Mouse (Mus musculus) hindbrain, postnatal 0 days (tissue): ENCODE data around the gene Git2. TPM values are rescaled to one million over a fixed set of nuclear protein-coding genes. Genes with fewer than 3 reads are reported as not detected.

ENCODE experiments used
- ATAC-seq: fragments of 200-750 bp; cut with Nextera tagmentation; 2 replicates; pipeline ENCODE4 v1.8.0; 2017; ENCODE audit warnings: mild to moderate bottlenecking, moderate TSS enrichment, moderate library complexity
- DNase-seq: peaks from one replicate; pipeline ENCODE4 v3.0.0-alpha.2; 2015; ENCODE audit warnings: low spot score
- H3K27ac ChIP-seq: fragments of 300-500 bp; sonication (generic); 2 replicates; pipeline ENCODE4 v1.5.1; 2014; ENCODE audit warnings: mild to moderate bottlenecking
- H3K27me3 ChIP-seq: fragments of 300-500 bp; sonication (generic); 2 replicates; pipeline ENCODE4 v1.6.1; 2014; ENCODE audit warnings: low read length, mixed read lengths; ENCODE audit not compliant: insufficient read depth
- H3K36me3 ChIP-seq: fragments of 300-500 bp; sonication (generic); 2 replicates; pipeline ENCODE4 v1.6.1; 2014; ENCODE audit warnings: low read length, mixed read lengths; ENCODE audit not compliant: insufficient read depth
- H3K4me1 ChIP-seq: fragments of 300-500 bp; sonication (generic); 2 replicates; pipeline ENCODE4 v1.6.1; 2014; ENCODE audit warnings: antibody characterized with exemption, low read length, mixed read lengths; ENCODE audit not compliant: insufficient read depth
- H3K4me2 ChIP-seq: fragments of 300-500 bp; sonication (generic); 2 replicates; pipeline ENCODE4 v1.6.1; 2014; ENCODE audit warnings: low read depth, mild to moderate bottlenecking, low read length, moderate library complexity, mixed read lengths
- H3K4me3 ChIP-seq: fragments of 300-500 bp; sonication (generic); 2 replicates; pipeline ENCODE4 v1.5.1; 2014; ENCODE audit warnings: low read length
- H3K9ac ChIP-seq: fragments of 300-500 bp; sonication (generic); replicated peaks from 2 replicates; pipeline ENCODE4 v1.6.1; 2014; ENCODE audit warnings: mild to moderate bottlenecking, low read length, moderate library complexity, mixed read lengths
- H3K9me3 ChIP-seq: fragments of 300-500 bp; sonication (generic); 2 replicates; pipeline ENCODE4 v1.6.1; 2016; ENCODE audit warnings: low read length, mixed read lengths
- CTCF ChIP-seq: IDR thresholded peaks from 2 replicates; pipeline ENCODE4 v1.5.1; 2016; ENCODE audit warnings: antibody characterized with exemption, control low read depth, low read depth
- WGBS: fragments of 180-500 bp; shearing (Covaris S2); extraction: QIAGEN DNeasy Blood & Tissue Kit; methylation state at CpG from one replicate; pipeline ENCODE4 v1.1.7; 2014; 5-methylcytosine and 5-hydroxymethylcytosine counted together
- polyA plus RNA-seq: library from polyadenylated mRNA; unstranded; fragments of >200 nt; fragmentation: Nextera tagmentation; extraction: Ambion mirVana; gene quantifications from 2 replicates; pipeline ENCODE4 v1.2.1, GENCODE M21; 2015
- total RNA-seq: library from RNA; depleted of rRNA; stranded (reverse); fragments of >200 nt; gene quantifications from 2 replicates; pipeline ENCODE4 v1.2.3, GENCODE M21; 2014

Gene Git2
- total and polyA plus RNA-seq, 2 experiments from 2014 or later = 34.4 to 43.5 TPM

DNA sequence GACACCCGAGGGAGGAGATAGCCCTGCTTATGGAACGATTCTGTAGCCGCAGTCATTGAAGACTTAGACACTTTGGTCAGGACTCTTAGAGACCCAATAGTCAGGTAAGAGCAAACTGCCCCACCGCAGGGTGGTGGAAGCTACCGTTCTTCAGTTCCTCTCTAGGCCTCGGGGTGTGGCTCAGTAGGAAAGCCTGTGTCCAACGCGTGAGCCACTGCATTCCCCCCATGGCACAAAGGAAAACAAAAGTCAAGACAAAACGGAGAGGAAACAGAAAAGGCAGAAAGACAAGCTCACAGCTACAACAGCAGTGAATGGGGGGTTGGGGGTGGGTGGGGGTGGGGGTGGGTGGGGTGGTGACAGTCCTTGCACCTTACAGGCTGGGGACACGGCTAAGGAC is 22.9 kb downstream of the Git2 start:
- H3K36me3 ChIP-seq = peaks cover 40% of the 10 kb centered on the region
- no peak overlapping the region for H3K27ac ChIP-seq
- H3K4me1 ChIP-seq = no peaks in the 10 kb centered on the region
- H3K27me3 ChIP-seq = no peaks in the 10 kb centered on the region
- 82% methylated on average over 10 of the region's 10 CpGs for WGBS
- DNase-seq (no peak), ATAC-seq (no peak)
- H3K9me3 ChIP-seq = no peaks in the 10 kb centered on the region
- H3K9ac ChIP-seq = no peak overlapping the region
- H3K4me2 ChIP-seq = no peak overlapping the region
- TF ChIP-seq CTCF = no peak
- H3K4me3 ChIP-seq = no peak overlapping the region

DNA sequence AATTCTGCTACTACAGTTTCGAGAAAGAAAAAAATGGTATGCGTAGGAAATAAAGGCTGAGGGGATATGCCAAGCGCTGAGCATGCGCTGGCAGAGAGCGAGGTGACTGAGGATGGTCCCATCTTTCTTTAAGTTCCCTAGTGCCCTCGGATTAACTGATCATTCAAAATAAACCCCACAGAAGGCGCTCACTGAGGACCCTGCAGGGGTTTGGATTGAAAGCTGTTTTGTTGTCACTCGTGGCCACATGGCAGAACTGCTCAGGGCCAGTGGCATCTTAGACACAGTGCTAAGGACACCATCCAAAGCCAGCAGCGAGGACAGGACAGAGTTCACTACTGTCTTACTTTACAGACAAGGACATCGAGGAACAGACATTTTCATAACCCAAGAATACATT is 25.0 kb downstream of the Git2 start:
- no peak for ATAC-seq
- Histone ChIP-seq H3K27ac (no peak overlapping the region), H3K4me2 (no peak overlapping the region), H3K36me3 (peaks cover 44% of the 10 kb centered on the region), H3K27me3 (no peaks in the 10 kb centered on the region), H3K9me3 (no peaks in the 10 kb centered on the region), H3K9ac (no peak overlapping the region), H3K4me1 (no peaks in the 10 kb centered on the region), H3K4me3 (no peak overlapping the region)
- 73% methylated on average over 10 of the region's 10 CpGs for WGBS
- DNase-seq = no peak
- TF ChIP-seq CTCF = no peak

GRCm38 (mm10) chr5:114747521-114747920 is 27.8 kb downstream of the Git2 start:
- Histone ChIP-seq H3K27ac (no peak overlapping the region), H3K9me3 (no peaks in the 10 kb centered on the region), H3K4me3 (no peak overlapping the region), H3K9ac (no peak overlapping the region), H3K36me3 (peaks cover 60% of the 10 kb centered on the region), H3K4me1 (no peaks in the 10 kb centered on the region), H3K4me2 (no peak overlapping the region), H3K27me3 (no peaks in the 10 kb centered on the region)
- WGBS = 95% methylated on average over 5 of the region's 5 CpGs
- no peak for TF ChIP-seq CTCF
- no peak for ATAC-seq
- no peak for DNase-seq

DNA sequence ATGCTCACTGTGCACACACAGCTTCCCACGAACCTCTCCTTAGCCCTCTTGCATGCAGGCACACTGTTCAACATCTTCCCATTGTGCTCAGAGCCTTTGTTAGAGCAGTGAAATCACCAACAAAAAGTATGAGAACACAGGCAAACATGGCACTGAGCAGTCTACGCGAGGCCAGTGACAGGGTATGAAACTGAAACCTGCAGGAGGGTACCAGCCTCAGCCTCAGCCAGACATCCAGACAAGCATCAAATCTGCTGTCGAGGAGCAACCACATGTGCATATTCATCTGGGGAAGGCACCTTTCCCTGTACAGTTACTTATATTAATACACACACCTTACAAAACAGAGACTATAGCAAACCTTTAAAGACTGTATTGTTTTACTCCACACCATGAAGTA is 28.4 kb downstream of the Git2 start:
- no peak for TF ChIP-seq CTCF
- Histone ChIP-seq H3K36me3 (peaks cover 61% of the 10 kb centered on the region), H3K27ac (no peak overlapping the region), H3K9ac (no peak overlapping the region), H3K4me3 (no peak overlapping the region), H3K4me1 (no peaks in the 10 kb centered on the region), H3K9me3 (no peaks in the 10 kb centered on the region), H3K4me2 (no peak overlapping the region), H3K27me3 (no peaks in the 10 kb centered on the region)
- DNase-seq (no peak), ATAC-seq (no peak)
- WGBS = 80% methylated on average over 4 of the region's 4 CpGs

DNA sequence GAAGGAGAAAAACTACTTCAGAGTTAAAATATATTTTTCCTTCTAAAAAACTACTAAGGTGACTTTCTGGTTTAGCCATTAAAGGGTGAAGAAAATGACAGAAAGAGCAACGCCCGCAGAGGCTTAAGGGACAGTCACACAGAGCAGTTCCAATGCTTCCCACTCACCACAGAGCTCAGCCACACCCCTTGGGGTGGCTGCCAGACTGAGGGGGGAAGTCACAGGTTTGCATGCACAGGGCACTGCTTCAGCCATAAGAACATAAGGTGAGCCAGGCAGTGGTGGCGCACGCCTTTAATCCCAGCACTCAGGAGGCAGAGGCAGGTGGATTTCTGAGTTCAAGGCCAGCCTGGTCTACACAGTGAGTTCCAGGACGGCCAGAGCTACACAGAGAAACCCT is 29.7 kb downstream of the Git2 start:
- TF ChIP-seq CTCF = no peak
- no peak for ATAC-seq
- Histone ChIP-seq H3K27me3 (no peaks in the 10 kb centered on the region), H3K9me3 (no peaks in the 10 kb centered on the region), H3K36me3 (peaks cover 65% of the 10 kb centered on the region), H3K4me3 (no peak overlapping the region), H3K27ac (no peak overlapping the region), H3K9ac (no peak overlapping the region), H3K4me2 (no peak overlapping the region), H3K4me1 (no peaks in the 10 kb centered on the region)
- DNase-seq = no peak
- 82% methylated on average over 5 of the region's 5 CpGs for WGBS

GRCm38 (mm10) chr5:114743697-114744090 is 31.6 kb downstream of the Git2 start:
- WGBS = 92% methylated on average over 8 of the region's 8 CpGs
- Histone ChIP-seq H3K4me2 (no peak overlapping the region), H3K27me3 (no peaks in the 10 kb centered on the region), H3K4me1 (no peaks in the 10 kb centered on the region), H3K4me3 (no peak overlapping the region), H3K9ac (no peak overlapping the region), H3K9me3 (no peaks in the 10 kb centered on the region), H3K27ac (no peak overlapping the region), H3K36me3 (peaks cover 77% of the 10 kb centered on the region)
- TF ChIP-seq CTCF = no peak
- ATAC-seq = no peak
- DNase-seq = no peak

DNA sequence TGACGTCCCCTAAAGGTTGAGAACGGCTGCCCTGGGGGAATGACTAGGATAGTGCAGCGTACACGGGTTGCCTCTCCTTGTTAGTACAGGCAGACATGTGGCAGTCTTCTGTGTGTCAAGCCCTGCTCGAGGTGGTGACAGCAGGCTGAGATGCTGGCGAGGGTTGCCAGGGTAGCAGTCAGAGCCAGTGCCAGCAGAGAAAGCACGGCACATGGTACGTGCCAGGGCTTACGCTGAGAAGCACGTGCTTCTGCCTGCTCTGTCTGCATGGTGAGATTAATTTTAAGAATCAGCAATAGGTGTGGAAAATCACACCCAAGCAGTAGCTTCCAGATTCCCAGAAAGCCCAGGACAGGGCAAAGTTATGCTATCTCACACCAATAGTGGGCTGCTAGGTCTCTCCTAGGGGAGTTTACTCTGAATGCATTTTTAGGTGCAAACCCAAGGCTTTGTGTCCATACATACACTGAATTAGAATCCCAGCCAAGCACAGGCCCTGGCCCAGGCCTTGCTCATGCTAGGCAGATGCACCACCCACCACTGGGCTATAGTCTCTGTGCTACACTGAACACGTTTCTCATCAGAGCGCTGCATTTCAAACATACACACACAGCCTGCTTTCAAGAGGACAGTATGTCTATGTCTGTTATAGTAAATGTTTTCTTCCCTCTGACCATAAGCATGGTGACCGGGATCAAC is 32.2 kb downstream of the Git2 start:
- WGBS = 65% methylated on average over 13 of the region's 13 CpGs
- H3K27ac ChIP-seq = peak overlapping the region; percentile 49; the same call in 1 of the 2 replicates

More for the DNA sequence above, 32.2 kb downstream of the Git2 start:
- Histone ChIP-seq H3K9me3 (no peaks in the 10 kb centered on the region), H3K4me2 (no peak overlapping the region), H3K4me3 (no peak overlapping the region), H3K36me3 (peaks cover 75% of the 10 kb centered on the region), H3K9ac (no peak overlapping the region), H3K27me3 (no peaks in the 10 kb centered on the region), H3K4me1 (no peaks in the 10 kb centered on the region)
- peak; percentile 70 for ATAC-seq
- no peak for TF ChIP-seq CTCF
- DNase-seq = peak; percentile 70
